Mouse (Mus musculus) ES-E14 (cell line): ENCODE measurements around the gene Ift140. TPM values are rescaled to one million over a fixed set of nuclear protein-coding genes. Genes with fewer than 3 reads are reported as not detected.

Source experiments
- DNase-seq: peaks from one replicate; pipeline ENCODE4 v3.0.0-alpha.2; 2013; ENCODE audit warnings: low read depth, low spot score
- H3K27ac ChIP-seq: 2 replicates; pipeline ENCODE4 v1.5.1; 2012; ENCODE audit warnings: low read depth, mild to moderate bottlenecking, low read length, moderate library complexity, mixed read lengths; ENCODE audit not compliant: poor library complexity, insufficient read depth, severe bottlenecking
- H3K36me3 ChIP-seq: 2 replicates; pipeline ENCODE4 v1.6.1; 2012; ENCODE audit warnings: mild to moderate bottlenecking, low read length, moderate library complexity, mixed read lengths; ENCODE audit not compliant: control insufficient read depth, poor library complexity, insufficient read depth, severe bottlenecking
- H3K4me1 ChIP-seq, 2 experiments: fragments of 150-350 bp in 1 of 2; sonication (generic) in 1 of 2; 2 replicates each; pipeline ENCODE4 v1.6.1; 2012; ENCODE audit warnings: low read length in 2 of 2, mild to moderate bottlenecking in 1 of 2, mixed read lengths in 1 of 2; ENCODE audit not compliant: control insufficient read depth in 2 of 2, insufficient read depth in 2 of 2, poor library complexity in 1 of 2
- H3K4me3 ChIP-seq, 2 experiments: fragments of 150-350 bp in 1 of 2; sonication (generic) in 1 of 2; 2 replicates each; pipeline ENCODE4 v1.5.1; 2012; ENCODE audit warnings: low read length in 2 of 2, low read depth in 1 of 2, mild to moderate bottlenecking in 1 of 2, mixed read lengths in 1 of 2; ENCODE audit not compliant: insufficient read depth in 1 of 2, poor library complexity in 1 of 2, severe bottlenecking in 1 of 2
- H3K9ac ChIP-seq: 2 replicates; pipeline ENCODE4 v1.6.1; 2012; ENCODE audit warnings: low read depth, mild to moderate bottlenecking, low read length, mixed read lengths; ENCODE audit not compliant: poor library complexity, insufficient read depth, severe bottlenecking
- H3K9me3 ChIP-seq: fragments of 150-350 bp; sonication (generic); 2 replicates; pipeline ENCODE4 v1.6.1; 2012; ENCODE audit warnings: low read depth, mild to moderate bottlenecking, low read length; ENCODE audit not compliant: control insufficient read depth, insufficient read depth
- CHD2 ChIP-seq: IDR thresholded peaks from 2 replicates; pipeline ENCODE4 v1.6.1; 2014; ENCODE audit warnings: mild to moderate bottlenecking, low read depth, low read length, inconsistent platforms
- HCFC1 ChIP-seq: IDR thresholded peaks from 2 replicates; pipeline ENCODE4 v1.6.1; 2012; ENCODE audit warnings: low read length, inconsistent platforms, borderline replicate concordance; ENCODE audit not compliant: insufficient read depth
- MAFK ChIP-seq: IDR thresholded peaks from 2 replicates; pipeline ENCODE4 v1.6.1; 2014; ENCODE audit warnings: mild to moderate bottlenecking, low read depth, low read length, inconsistent platforms; ENCODE audit not compliant: insufficient read depth
- ZC3H11A ChIP-seq: IDR thresholded peaks from 2 replicates; pipeline ENCODE4 v1.6.1; 2012; ENCODE audit warnings: low read depth, mild to moderate bottlenecking, inconsistent platforms, low read length, borderline replicate concordance
- ZNF384 ChIP-seq: IDR thresholded peaks from 2 replicates; pipeline ENCODE4 v1.6.1; 2012; ENCODE audit warnings: low read depth, low read length, inconsistent platforms
- in situ Hi-C, 2 experiments: fragments of 600-800 bp; cut with MboI; formaldehyde crosslinking; loops; one replicate each; pipeline ENCODE4 v1.15.1; 2025; ENCODE audit warnings: low sequenced_read_pairs in 2 of 2, inconsistent platforms in 1 of 2; ENCODE audit not compliant: unreplicated experiment in 2 of 2
- total RNA-seq: library from RNA; depleted of rRNA; stranded (reverse); fragments of 300-350 nt; gene quantifications from 2 replicates; pipeline ENCODE4 v1.2.3, GENCODE M21; 2012

Ift140 gene
- total RNA-seq, 1 experiment: 8.1 TPM

DNA sequence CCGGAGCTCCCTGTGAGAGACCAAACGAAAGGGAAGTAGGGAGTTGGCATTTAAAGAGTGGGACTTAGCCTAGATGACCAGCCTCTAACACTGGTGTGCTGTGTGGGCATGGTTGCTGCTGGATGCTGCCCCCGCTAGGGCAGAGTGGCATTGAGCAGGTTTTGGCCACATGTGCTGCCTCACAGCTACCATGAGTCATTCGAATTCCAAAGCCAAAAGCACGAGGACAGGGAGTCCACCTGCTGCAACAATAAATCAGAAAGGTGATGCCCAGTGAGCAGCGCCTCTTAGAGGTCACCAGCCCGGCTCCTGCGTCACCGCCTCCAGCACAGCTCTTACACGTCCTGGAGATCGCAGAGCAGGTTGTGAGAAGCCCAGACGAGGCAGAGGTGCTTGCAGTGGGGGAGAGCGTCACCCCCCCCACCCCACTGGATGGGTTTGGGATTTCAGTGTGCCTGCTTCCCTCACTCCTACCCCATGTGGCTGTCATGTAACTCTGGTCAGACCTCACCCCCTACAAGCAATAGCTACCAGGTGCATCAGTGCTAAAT lies 69.0 kb downstream of the Ift140 start:
- no peaks in the 10 kb centered on the region for H3K9me3 ChIP-seq
- no peak overlapping the region for H3K4me3 ChIP-seq
- no peak overlapping the region for H3K9ac ChIP-seq
- H3K4me1 ChIP-seq: peaks cover 0 to 2% of the 10 kb centered on the region in 2 experiments; a peak in 1 of 4 replicates
- TF ChIP-seq CHD2 (no peak), HCFC1 (no peak), ZNF384 (no peak), ZC3H11A (no peak)
- no peak for DNase-seq
- no peak overlapping the region for H3K27ac ChIP-seq
- peaks cover 4% of the 10 kb centered on the region; the same call in 1 of the 2 replicates for H3K36me3 ChIP-seq
- in situ Hi-C loops: no loop called here

DNA sequence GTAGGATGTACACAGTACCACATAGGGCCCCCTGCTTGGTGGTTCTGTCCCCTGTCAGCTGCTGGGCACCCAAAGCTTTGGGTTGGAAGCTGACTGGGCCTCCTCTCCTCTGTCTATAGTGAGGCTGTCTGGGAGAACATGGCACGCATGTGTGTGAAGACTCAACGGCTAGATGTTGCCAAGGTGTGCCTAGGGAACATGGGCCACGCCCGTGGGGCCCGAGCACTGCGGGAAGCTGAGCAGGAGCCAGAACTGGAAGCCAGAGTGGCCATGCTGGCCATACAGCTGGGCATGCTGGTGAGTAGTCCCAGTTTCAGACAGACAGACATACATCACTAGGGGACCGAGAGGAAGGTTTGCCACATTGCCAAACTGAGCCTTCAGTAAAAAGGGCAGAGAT lies 70.8 kb downstream of the Ift140 start:
- in situ Hi-C loops: no loop called here
- H3K27ac ChIP-seq: no peak overlapping the region
- peaks cover 4% of the 10 kb centered on the region; the same call in 1 of the 2 replicates for H3K36me3 ChIP-seq
- no peak for DNase-seq
- TF ChIP-seq MAFK (no peak), ZNF384 (no peak), CHD2 (no peak), ZC3H11A (no peak), HCFC1 (no peak)
- H3K4me1 ChIP-seq: no peaks in the 10 kb centered on the region; a peak in 1 of 4 replicates
- H3K9ac ChIP-seq: no peak overlapping the region
- H3K4me3 ChIP-seq: no peak overlapping the region
- no peaks in the 10 kb centered on the region for H3K9me3 ChIP-seq

DNA sequence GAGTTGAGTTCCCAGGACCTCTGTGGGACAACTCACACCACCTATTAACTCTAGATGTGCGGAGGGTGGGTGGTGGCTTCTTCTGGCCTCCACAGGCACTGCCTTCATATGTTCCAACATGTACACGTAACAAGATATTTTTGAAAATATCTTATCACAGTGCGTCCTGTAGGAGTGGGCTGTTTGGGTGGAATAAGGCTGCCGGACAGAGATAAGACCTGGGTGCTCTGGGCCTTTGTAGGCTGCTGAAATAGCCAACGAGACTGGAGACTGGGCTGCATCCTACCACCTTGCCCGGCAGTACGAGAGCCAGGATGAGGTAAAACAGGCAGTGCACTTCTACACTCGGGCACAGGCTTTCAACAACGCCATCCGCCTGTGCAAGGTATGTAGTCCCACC lies 73.3 kb downstream of the Ift140 start:
- no peak for DNase-seq
- no peak overlapping the region; the same call in 1 of the 2 replicates for H3K27ac ChIP-seq
- peaks cover 4% of the 10 kb centered on the region; the same call in 1 of the 2 replicates for H3K36me3 ChIP-seq

GRCm38 (mm10) chr17:25090450-25090849 lies 74.6 kb downstream of the Ift140 start:
- in situ Hi-C loops: no loop called here
- peaks cover 4% of the 10 kb centered on the region; the same call in 1 of the 2 replicates for H3K36me3 ChIP-seq
- DNase-seq: no peak
- H3K4me1 ChIP-seq: no peaks in the 10 kb centered on the region
- no peak overlapping the region for H3K4me3 ChIP-seq
- H3K9ac ChIP-seq: no peak overlapping the region
- no peaks in the 10 kb centered on the region for H3K9me3 ChIP-seq
- TF ChIP-seq ZC3H11A (no peak), MAFK (no peak), ZNF384 (no peak), CHD2 (no peak), HCFC1 (no peak)
- H3K27ac ChIP-seq: no peak overlapping the region

More for the DNA sequence above, 73.3 kb downstream of the Ift140 start:
- in situ Hi-C loops: no loop called here
- Histone ChIP-seq H3K4me3 (no peak overlapping the region), H3K9me3 (no peaks in the 10 kb centered on the region), H3K9ac (no peak overlapping the region), H3K4me1 (no peaks in the 10 kb centered on the region)
- TF ChIP-seq HCFC1 (no peak), ZC3H11A (no peak), MAFK (no peak), CHD2 (no peak), ZNF384 (no peak)

- no peak overlapping the region for H3K4me3 ChIP-seq
- in situ Hi-C loops: no loop called here
- no peaks in the 10 kb centered on the region for H3K9me3 ChIP-seq
- H3K27ac ChIP-seq: no peak overlapping the region
- H3K4me1 ChIP-seq: no peaks in the 10 kb centered on the region
- no peak overlapping the region for H3K9ac ChIP-seq
- peaks cover 18% of the 10 kb centered on the region for H3K36me3 ChIP-seq
- TF ChIP-seq CHD2: no peak
- no peak for TF ChIP-seq ZNF384
- DNase-seq: no peak
Measured at GRCm38 (mm10) chr17:25096221-25096620, 80.3 kb downstream of the Ift140 start.
